Mouse (Mus musculus): ENCODE measurements around the gene H2-M10.6.
A peak's percentile ranks its signal among the peaks of the same experiment; 100 is the strongest.
"Not testable (repeated sequence)": the region's sequence is repeated elsewhere in the genome, so short reads cannot be mapped to it uniquely, and the experiment has no call there.

Gene H2-M10.6

DNA sequence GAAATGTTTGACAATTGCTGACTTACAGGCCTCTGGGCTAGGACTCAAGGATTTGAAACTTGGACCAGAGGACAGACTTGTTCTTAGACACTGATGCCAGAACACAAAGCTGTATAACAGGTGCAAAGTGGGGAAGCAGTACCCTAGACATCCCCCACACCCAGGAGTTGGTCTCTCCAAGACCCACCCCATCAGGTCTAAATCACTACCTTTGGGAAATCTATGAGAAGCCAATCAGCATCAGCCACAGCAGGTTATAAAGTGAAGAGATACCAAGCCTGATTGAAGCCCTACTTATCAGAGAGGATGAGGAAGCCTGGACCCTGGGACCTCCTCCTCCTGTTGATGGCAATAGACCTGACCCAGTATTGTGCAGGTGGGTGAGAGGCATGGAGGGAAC lies at the start of gene H2-M10.6:
TSS of gene H2-M10.6 (plus strand) at position 301 of the 400 bp plus-strand sequence.
- no peak for DNase-seq (ENCODE audit: low read depth in 1 of 2, low spot score in 2 of 2)

GRCm38 (mm10) chr17:36763816-36764215 lies 48.2 kb upstream of the H2-M10.6 start:
- no peak for DNase-seq (ENCODE audit: low read depth in 1 of 2, low spot score in 2 of 2)

DNA sequence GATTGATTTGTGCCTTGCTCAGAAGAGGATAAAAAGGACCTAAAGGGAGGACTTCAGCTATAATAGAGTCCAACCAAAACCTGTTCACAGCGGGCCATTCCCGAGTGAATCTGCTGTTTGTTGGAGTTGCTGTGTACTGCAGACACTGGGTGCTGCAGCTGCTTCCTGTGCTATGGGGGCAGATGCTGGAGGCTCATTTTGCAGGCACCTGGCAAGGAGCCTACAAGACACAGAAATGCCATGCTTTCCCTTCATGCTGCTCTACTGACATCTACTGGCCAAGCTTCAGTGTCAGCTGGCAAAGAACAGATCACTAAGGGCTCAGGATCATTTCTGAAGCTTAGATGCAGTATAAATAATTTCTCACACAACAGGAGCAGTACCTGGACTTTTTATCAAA lies 47.7 kb upstream of the H2-M10.6 start:
- DNase-seq (ENCODE audit: low read depth in 1 of 2, low spot score in 2 of 2) = not testable (repeated sequence)

DNA sequence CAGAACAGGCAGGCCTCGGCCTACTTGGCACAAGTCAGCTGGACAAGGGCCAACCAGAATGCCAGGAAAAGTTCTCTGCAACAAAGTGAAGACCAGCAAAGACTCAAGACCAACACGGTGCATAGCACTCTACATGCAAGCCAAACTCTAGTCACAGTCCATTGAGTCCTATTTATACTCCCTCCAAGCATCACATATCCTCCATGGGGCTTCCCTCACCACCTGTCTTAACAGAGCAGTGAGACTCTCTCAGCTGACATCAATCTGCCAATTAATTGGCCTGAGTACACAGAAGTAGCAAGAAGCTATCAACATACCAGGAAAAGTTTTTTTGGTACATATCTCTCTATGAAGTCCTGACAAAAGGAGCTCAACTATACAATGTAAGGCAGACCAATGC lies 46.6 kb upstream of the H2-M10.6 start:
- not testable (repeated sequence) for DNase-seq (ENCODE audit: low read depth in 1 of 2, low spot score in 2 of 2)

GRCm38 (mm10) chr17:36772610-36773009 lies 39.4 kb upstream of the H2-M10.6 start, which contains the start of gene H2-M10.5:
H2-M10.5 (plus strand) TSS chr17:36772910.
- DNase-seq (ENCODE audit: low read depth in 1 of 2, low spot score in 2 of 2) = not testable (repeated sequence)

- DNase-seq (ENCODE audit: low read depth in 1 of 2, low spot score in 2 of 2) = no peak
Measured at GRCm38 (mm10) chr17:36781533-36781932, 30.4 kb upstream of the H2-M10.6 start.

- DNase-seq (ENCODE audit: low read depth in 1 of 2, low spot score in 2 of 2) = not testable (repeated sequence)
Measured at GRCm38 (mm10) chr17:36786483-36786886, 25.5 kb upstream of the H2-M10.6 start.

- no peak for DNase-seq (ENCODE audit: low read depth in 1 of 2, low spot score in 2 of 2)
Measured at GRCm38 (mm10) chr17:36788351-36788750, 23.6 kb upstream of the H2-M10.6 start.

GRCm38 (mm10) chr17:36788801-36789200 lies 23.2 kb upstream of the H2-M10.6 start:
- not testable (repeated sequence) for DNase-seq (ENCODE audit: low read depth in 1 of 2, low spot score in 2 of 2)

DNA sequence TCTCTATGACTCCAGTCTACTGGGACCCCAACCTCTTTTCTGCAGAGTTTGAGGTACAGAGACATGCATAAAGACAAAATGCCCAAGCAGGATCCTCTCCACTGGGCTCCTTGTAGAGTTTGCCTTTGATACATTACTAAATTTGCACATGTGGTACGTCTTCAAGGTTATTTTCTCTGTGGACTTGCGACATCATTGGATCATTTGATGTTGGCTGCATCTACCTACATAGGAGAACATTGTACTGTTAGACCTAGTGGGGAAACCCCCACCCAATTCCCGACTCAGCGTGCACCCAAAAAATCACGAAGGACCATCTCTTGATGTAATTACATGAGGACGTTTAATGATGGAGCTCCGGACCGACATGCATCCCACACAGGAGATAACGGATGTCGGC lies 12.5 kb upstream of the H2-M10.6 start:
- DNase-seq (ENCODE audit: low read depth in 1 of 2, low spot score in 2 of 2) = no peak

DNA sequence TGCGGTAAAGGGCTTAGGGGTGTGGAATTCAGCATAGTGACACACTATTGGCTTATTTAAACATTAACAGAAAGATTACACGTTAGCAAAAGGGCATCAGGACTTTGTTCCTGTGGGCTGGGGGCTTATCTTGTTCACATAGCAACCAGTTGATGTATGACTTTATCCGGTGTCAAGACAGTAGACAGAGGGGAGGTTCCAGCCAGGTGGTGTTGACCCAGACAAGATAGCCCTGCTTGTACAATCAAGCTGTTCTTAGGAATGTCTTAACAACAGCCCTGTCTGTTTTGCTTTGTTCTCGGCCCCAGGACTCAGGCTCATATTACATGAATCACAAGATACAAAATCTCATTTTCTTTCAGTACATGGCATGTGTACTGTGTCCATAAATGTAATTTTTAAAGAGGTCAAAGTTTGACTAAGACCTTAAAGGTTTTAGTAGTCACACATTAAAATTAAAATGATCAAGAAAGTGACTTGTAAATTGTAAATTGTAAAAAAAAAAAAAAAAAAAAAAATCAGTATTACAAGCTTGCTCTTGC lies 12.0 kb upstream of the H2-M10.6 start:
- not testable (repeated sequence) for DNase-seq (ENCODE audit: low read depth in 1 of 2, low spot score in 2 of 2)

GRCm38 (mm10) chr17:36824005-36824404 lies 12.0 kb downstream of the H2-M10.6 start:
- DNase-seq (ENCODE audit: low read depth in 1 of 2, low spot score in 2 of 2) = no peak

GRCm38 (mm10) chr17:36825525-36825924 lies 13.6 kb downstream of the H2-M10.6 start:
- DNase-seq (ENCODE audit: low read depth in 1 of 2, low spot score in 2 of 2) = no peak

GRCm38 (mm10) chr17:36826002-36826401 lies 14.0 kb downstream of the H2-M10.6 start:
- peak in 1 of 2 experiments; percentile 34 for DNase-seq (ENCODE audit: low read depth in 1 of 2, low spot score in 2 of 2)

GRCm38 (mm10) chr17:36828488-36828887 lies 16.5 kb downstream of the H2-M10.6 start:
- no peak for DNase-seq (ENCODE audit: low read depth in 1 of 2, low spot score in 2 of 2)

DNA sequence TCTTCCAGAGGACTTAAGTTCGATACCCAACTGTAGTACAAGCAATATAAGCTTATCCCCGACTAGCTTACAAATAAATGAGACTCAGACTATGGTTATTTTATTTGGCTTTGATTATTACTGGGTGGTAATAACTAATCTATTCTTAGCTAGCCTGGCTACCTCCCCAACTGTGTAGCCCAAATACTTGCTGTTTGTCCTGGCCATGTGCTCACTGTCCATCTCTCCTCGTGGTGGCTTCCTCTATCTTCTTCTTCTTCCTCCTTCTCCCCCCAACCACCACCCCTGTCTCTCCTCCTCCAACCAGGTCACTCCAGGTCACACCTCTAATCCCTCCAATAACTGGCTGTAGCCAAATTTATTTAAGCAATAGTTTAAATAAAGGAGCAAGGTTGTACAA lies 18.5 kb downstream of the H2-M10.6 start:
- no peak for DNase-seq (ENCODE audit: low read depth in 1 of 2, low spot score in 2 of 2)

- DNase-seq (ENCODE audit: low read depth in 1 of 2, low spot score in 2 of 2) = no peak
Measured at GRCm38 (mm10) chr17:36832694-36833093, 20.7 kb downstream of the H2-M10.6 start.

GRCm38 (mm10) chr17:36835591-36836426 lies 23.8 kb downstream of the H2-M10.6 start:
- peak; percentile 10 to 30 for DNase-seq (ENCODE audit: low read depth in 1 of 2, low spot score in 2 of 2)

DNA sequence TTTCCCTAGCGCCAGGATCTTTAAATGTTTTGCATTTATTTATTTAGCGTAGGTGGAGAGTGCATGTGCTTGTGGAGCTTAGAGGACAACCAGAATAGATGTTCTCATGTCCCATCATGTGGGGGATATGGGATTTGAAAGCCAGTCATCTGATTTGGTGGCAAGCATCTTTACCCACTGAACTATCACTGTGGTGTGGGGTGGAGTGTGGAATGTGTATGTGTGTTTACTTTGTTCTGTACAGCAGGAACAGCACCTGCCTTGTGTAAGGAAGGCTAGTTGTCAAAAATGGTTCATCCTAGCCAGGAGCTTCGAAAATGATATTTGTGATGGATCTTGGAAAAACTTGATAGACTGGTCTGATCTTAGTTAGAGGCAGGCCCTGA lies 24.4 kb downstream of the H2-M10.6 start:
- DNase-seq (ENCODE audit: low read depth in 1 of 2, low spot score in 2 of 2) = no peak

DNA sequence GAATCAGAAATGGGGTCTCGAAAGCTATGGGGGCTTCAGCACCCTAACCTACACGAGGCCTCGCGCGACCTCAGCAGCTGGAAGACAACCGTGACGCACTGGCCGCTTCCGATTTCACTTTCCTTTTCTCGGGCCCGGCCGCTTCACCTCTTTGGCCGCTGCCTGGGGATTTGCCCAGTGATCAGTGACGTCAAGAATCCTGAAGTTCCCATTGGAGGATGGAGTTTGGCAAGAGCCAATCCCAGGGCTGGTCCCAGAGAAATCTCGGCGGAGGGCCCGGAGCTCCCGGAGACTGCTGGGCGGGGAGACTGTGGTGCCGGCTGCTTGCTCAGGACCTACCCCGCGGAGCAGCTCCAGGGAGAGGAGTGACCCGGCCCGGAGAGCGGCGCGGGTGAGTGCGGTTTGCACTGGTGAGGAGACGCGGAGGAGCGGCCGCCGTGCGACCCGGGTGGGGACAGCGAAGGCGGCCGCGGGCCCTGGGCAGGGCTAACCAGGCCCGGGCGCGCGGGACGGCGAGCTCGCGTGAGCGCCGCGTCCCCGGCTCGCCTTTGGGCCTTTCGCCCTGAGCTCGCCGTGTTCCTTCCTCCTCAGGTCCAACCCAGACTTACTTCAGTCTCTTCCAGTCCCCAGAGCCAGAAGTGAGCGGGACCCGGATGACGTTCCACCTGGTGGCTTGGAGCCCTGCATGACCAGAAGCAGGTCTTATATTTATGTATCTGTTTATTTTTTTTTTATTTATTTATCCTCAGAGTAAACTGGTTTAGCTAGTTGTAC lies 25.1 kb downstream of the H2-M10.6 start, which contains the start of gene Trim26:
TSS of gene Trim26 (plus strand) at position 261 of the 774 bp plus-strand sequence.
- peak; percentile 95 to 97 for DNase-seq (ENCODE audit: low read depth in 1 of 2, low spot score in 2 of 2)

- DNase-seq (ENCODE audit: low read depth in 1 of 2, low spot score in 2 of 2) = no peak
Measured at GRCm38 (mm10) chr17:36839001-36839400, 27.0 kb downstream of the H2-M10.6 start.

- no peak for DNase-seq (ENCODE audit: low read depth in 1 of 2, low spot score in 2 of 2)
Measured at GRCm38 (mm10) chr17:36839931-36840330, 28.0 kb downstream of the H2-M10.6 start.
